Mouse (Mus musculus) midbrain, postnatal 0 days (tissue): ENCODE results near the gene Vps8. TPM values are rescaled to one million over a fixed set of nuclear protein-coding genes. Genes with fewer than 3 reads are reported as not detected.

ENCODE experiments used
- ATAC-seq: fragments of 200-750 bp; cut with Nextera tagmentation; 2 replicates; pipeline ENCODE4 v1.8.0; 2017; ENCODE audit warnings: moderate number of reproducible peaks, mild to moderate bottlenecking, moderate TSS enrichment, moderate library complexity; ENCODE audit not compliant: low FRiP score
- DNase-seq: peaks from one replicate; pipeline ENCODE4 v3.0.0-alpha.2; 2015; ENCODE audit warnings: low spot score
- H3K27ac ChIP-seq: fragments of 300-500 bp; sonication (generic); 2 replicates; pipeline ENCODE4 v1.5.1; 2014; ENCODE audit warnings: low read depth, mild to moderate bottlenecking, low read length, mixed read lengths
- H3K27me3 ChIP-seq: fragments of 300-500 bp; sonication (generic); 2 replicates; pipeline ENCODE4 v1.6.1; 2014; ENCODE audit warnings: low read length, control low read depth, mixed read lengths; ENCODE audit not compliant: insufficient read depth
- H3K36me3 ChIP-seq: fragments of 300-500 bp; sonication (generic); 2 replicates; pipeline ENCODE4 v1.6.1; 2014; ENCODE audit warnings: low read length, control low read depth, mixed read lengths; ENCODE audit not compliant: insufficient read depth
- H3K4me1 ChIP-seq: fragments of 300-500 bp; sonication (generic); 2 replicates; pipeline ENCODE4 v1.6.1; 2014; ENCODE audit warnings: mild to moderate bottlenecking, control low read depth, antibody characterized with exemption, low read length, mixed read lengths; ENCODE audit not compliant: insufficient read depth
- H3K4me2 ChIP-seq: fragments of 300-500 bp; sonication (generic); 2 replicates; pipeline ENCODE4 v1.6.1; 2014; ENCODE audit warnings: low read depth, mild to moderate bottlenecking, low read length, mixed read lengths; ENCODE audit not compliant: poor library complexity, severe bottlenecking
- H3K4me3 ChIP-seq: fragments of 300-500 bp; sonication (generic); 2 replicates; pipeline ENCODE4 v1.5.1; 2014; ENCODE audit warnings: low read depth, mild to moderate bottlenecking, low read length, moderate library complexity
- H3K9ac ChIP-seq: fragments of 300-500 bp; sonication (generic); replicated peaks from 2 replicates; pipeline ENCODE4 v1.6.1; 2014; ENCODE audit warnings: mild to moderate bottlenecking, low read length, moderate library complexity, mixed read lengths; ENCODE audit not compliant: poor library complexity, severe bottlenecking
- H3K9me3 ChIP-seq: fragments of 300-500 bp; sonication (generic); 2 replicates; pipeline ENCODE4 v1.6.1; 2016; ENCODE audit warnings: low read length, control low read depth
- CTCF ChIP-seq: IDR thresholded peaks from 2 replicates; pipeline ENCODE4 v1.5.1; 2016; ENCODE audit warnings: antibody characterized with exemption, mild to moderate bottlenecking
- WGBS: fragments of 180-500 bp; shearing (Covaris S2); extraction: QIAGEN DNeasy Blood & Tissue Kit; methylation state at CpG from one replicate; pipeline ENCODE4 v1.1.7; 2014; 5-methylcytosine and 5-hydroxymethylcytosine counted together
- polyA plus RNA-seq: library from polyadenylated mRNA; unstranded; fragments of >200 nt; fragmentation: Nextera tagmentation; extraction: Ambion mirVana; gene quantifications from 2 replicates; pipeline ENCODE4 v1.2.1, GENCODE M21; 2015
- total RNA-seq: library from RNA; depleted of rRNA; stranded (reverse); fragments of >200 nt; gene quantifications from 2 replicates; pipeline ENCODE4 v1.2.3, GENCODE M21; 2014; rRNA removed

Vps8 gene
- total and polyA plus RNA-seq, 2 experiments from 2014 or later: 26.0 to 35.2 TPM

DNA sequence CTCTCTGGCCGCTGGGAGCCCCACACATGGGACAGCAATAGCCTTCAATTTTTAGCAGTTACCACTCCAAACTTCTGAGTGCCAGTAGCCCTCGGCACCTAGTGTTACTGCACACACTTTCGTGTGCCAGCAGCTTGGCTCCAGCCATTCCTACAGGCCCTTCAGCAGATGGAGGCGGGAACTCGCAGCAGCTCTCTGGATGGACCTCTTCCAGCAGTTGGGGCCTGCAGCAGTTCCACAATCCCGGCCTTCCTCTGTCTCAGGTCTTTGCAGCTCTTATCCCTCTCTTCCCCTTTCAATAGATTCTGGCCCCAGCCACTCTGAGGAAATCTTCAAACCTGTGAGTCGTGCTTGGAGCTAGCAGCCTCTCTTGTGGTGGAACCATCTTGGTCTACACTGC is 253.9 kb downstream of the Vps8 start:
- 86% methylated on average over 7 of the region's 7 CpGs for WGBS
- Histone ChIP-seq H3K9me3 (no peaks in the 10 kb centered on the region), H3K9ac (no peak overlapping the region), H3K4me1 (no peaks in the 10 kb centered on the region), H3K27ac (no peak overlapping the region), H3K36me3 (no peaks in the 10 kb centered on the region; the same call in 1 of the 2 replicates), H3K4me2 (no peak overlapping the region), H3K4me3 (no peak overlapping the region), H3K27me3 (no peaks in the 10 kb centered on the region)
- TF ChIP-seq CTCF: no peak
- ATAC-seq: no peak
- no peak for DNase-seq

DNA sequence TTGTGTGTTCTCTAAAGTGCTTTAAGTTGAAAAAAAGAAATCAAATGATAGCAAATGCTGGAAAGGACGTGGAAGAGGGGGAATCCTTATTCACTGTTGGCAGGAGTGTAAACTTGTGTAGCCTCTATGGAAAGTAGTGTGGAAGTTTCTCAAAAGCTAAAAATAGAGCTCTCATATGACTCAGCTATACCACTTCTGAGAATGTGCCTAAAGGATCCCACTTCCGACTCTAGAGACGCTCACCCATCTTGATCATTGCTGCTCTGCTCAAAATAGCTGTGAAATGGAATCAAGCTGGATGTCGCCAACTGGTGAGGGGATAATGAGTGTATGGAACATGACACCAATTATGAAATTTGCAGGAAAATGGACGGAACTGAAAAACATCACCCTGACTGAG is 264.5 kb downstream of the Vps8 start:
- ATAC-seq (no peak), DNase-seq (no peak)
- Histone ChIP-seq H3K27me3 (no peaks in the 10 kb centered on the region), H3K36me3 (0 out of 2 replicates have a peak, but pooled peaks cover 2% of the 10 kb centered on the region), H3K4me1 (peaks cover 11% of the 10 kb centered on the region; the same call in 1 of the 2 replicates), H3K27ac (no peak overlapping the region), H3K4me2 (no peak overlapping the region), H3K9me3 (no peaks in the 10 kb centered on the region), H3K4me3 (no peak overlapping the region), H3K9ac (no peak overlapping the region)
- 95% methylated on average over 5 of the region's 5 CpGs for WGBS
- no peak for TF ChIP-seq CTCF

- DNase-seq (no peak), ATAC-seq (no peak)
- Histone ChIP-seq H3K4me1 (peaks cover 19% of the 10 kb centered on the region; the same call in 1 of the 2 replicates), H3K9ac (no peak overlapping the region), H3K27me3 (no peaks in the 10 kb centered on the region), H3K4me3 (no peak overlapping the region), H3K9me3 (no peaks in the 10 kb centered on the region), H3K27ac (no peak overlapping the region), H3K4me2 (no peak overlapping the region), H3K36me3 (0 out of 2 replicates have a peak, but pooled peaks cover 2% of the 10 kb centered on the region)
- 89% methylated on average over 5 of the region's 5 CpGs for WGBS
- TF ChIP-seq CTCF: no peak
These were observed 266.2 kb downstream of the Vps8 start for GRCm38 (mm10) chr16:21689141-21689540.

DNA sequence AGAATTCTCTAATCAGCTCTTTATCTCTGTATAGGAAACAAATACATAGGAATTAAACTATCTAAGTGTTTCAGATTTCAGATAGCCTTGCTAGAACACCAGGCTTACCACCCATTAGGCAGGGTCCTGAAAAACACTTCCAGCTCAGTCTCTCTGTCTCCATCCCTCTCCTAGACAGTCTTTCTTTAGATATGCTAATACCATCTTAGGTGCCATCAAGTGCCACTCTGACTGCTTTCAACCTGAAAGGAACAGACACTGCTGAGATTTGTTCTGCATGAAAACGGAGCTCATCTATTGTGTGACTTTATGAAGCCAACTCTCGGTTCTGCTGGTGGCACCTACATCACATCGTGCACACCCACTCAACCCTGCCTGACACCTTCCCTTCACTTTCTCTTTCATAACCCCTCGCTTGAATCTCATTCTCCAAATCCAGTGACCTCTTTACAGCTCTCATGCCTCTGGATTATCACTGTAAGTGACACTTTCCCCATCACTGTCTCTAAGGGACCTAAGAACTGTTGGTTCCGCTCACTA is 267.4 kb downstream of the Vps8 start:
- H3K4me2 ChIP-seq: no peak overlapping the region
- 31% methylated on average over 5 of the region's 5 CpGs for WGBS
- TF ChIP-seq CTCF: no peak

DNA sequence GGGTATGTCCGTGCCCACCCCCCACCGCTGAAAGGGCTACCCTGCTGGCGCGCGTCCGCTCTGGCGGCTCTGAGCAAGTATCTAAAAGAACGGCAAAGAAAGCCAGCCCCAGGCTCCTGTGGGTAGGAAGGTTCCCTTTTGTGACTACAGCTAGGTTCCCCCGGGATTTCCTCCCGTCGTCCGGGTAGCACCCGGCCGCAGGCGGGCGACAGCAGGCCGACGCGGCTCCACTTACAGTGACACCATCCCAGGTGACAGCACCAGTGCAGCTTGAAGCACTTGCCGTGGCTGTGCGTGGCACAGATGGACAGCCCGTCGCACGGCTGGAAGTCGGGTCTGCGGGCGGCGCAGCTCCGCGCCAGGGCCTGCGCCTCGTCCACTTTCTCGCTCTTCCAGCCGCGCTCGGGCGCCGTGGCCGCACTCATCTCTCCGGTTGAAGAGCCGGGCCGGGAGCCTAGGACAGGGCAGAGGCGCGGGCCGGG is 271.1 kb downstream of the Vps8 start:
- Histone ChIP-seq H3K9ac (peak overlapping the region; percentile 98), H3K9me3 (no peaks in the 10 kb centered on the region), H3K27ac (peak overlapping the region; percentile 98), H3K4me3 (peak overlapping the region; percentile 89), H3K36me3 (0 out of 2 replicates have a peak, but pooled peaks cover 2% of the 10 kb centered on the region), H3K4me2 (peak overlapping the region; percentile 93), H3K4me1 (peaks cover 19% of the 10 kb centered on the region; the same call in 1 of the 2 replicates), H3K27me3 (no peaks in the 10 kb centered on the region)
- ATAC-seq: peak; percentile 63
- DNase-seq: peak; percentile 76
- no peak for TF ChIP-seq CTCF
- WGBS: under 1% methylated on average over 27 of the region's 45 CpGs

More for the DNA sequence above, 267.4 kb downstream of the Vps8 start:
- no peak overlapping the region for H3K9ac ChIP-seq
- H3K27me3 ChIP-seq: no peaks in the 10 kb centered on the region
- no peak overlapping the region for H3K27ac ChIP-seq
- H3K36me3 ChIP-seq: 0 out of 2 replicates have a peak, but pooled peaks cover 2% of the 10 kb centered on the region
- peaks cover 19% of the 10 kb centered on the region; the same call in 1 of the 2 replicates for H3K4me1 ChIP-seq
- H3K4me3 ChIP-seq: no peak overlapping the region
- DNase-seq (no peak), ATAC-seq (no peak)
- no peaks in the 10 kb centered on the region for H3K9me3 ChIP-seq

Other genes starting within 250 kb of the Vps8 start
- gene Ephb3, start 218.4 kb upstream of the Vps8 start, total RNA-seq: 20.1 and 20.5 TPM in 2 replicates
- gene Ephb3, start 218.4 kb upstream of the Vps8 start, polyA plus RNA-seq: 9.0 and 9.5 TPM in 2 replicates